Mouse (Mus musculus) retina, postnatal 1 day (tissue): ENCODE measurements around the gene Tmem230.
A peak's percentile ranks its signal among the peaks of the same experiment; 100 is the strongest.
"Not testable (repeated sequence)": the region's sequence is repeated elsewhere in the genome, so short reads cannot be mapped to it uniquely, and the experiment has no call there.

Experiments used
- DNase-seq: peaks from one replicate; pipeline ENCODE4 v3.0.0-alpha.2; 2012

The Tmem230 gene

DNA sequence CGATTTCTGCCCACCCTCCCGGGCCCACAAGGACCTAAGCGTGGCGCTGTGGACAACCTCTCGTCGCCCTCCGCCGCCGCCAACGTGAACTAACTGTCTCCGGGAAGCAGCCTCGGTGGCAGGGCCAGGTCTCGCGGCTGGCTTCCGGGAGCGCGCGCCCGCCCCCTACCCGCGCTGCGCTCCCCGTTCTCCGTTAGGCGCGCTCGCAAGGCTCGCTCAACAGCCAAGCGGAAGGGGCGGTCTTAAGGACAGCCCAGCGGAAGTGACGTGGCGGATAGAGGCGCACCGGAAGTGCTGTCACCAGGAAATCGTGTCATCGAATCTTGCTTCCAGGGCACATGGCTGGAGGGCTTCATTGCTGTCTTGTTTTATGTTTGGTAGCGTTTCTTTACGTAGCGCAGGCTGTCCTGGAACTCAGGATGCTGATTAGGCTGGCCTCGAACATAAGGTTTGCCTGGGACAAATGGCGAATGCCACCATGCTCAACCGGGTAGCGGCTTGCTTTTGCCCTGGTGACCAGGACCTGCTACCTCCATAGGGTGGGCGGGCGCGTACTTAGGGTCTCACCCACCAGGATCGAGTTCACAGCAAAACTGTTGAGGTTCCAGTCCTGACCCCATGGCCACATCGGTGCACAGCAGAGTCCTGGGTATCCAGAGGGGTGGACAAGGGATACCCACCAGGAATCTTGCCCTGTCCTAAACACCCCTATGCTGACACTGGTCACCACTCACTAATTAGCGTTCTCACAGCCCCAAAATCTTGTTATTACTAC, at the start of gene Tmem230:
Gene Tmem230, minus strand, starts transcription at position 269 of the 775 bp plus-strand sequence.
- peak; percentile 97 for DNase-seq

DNA sequence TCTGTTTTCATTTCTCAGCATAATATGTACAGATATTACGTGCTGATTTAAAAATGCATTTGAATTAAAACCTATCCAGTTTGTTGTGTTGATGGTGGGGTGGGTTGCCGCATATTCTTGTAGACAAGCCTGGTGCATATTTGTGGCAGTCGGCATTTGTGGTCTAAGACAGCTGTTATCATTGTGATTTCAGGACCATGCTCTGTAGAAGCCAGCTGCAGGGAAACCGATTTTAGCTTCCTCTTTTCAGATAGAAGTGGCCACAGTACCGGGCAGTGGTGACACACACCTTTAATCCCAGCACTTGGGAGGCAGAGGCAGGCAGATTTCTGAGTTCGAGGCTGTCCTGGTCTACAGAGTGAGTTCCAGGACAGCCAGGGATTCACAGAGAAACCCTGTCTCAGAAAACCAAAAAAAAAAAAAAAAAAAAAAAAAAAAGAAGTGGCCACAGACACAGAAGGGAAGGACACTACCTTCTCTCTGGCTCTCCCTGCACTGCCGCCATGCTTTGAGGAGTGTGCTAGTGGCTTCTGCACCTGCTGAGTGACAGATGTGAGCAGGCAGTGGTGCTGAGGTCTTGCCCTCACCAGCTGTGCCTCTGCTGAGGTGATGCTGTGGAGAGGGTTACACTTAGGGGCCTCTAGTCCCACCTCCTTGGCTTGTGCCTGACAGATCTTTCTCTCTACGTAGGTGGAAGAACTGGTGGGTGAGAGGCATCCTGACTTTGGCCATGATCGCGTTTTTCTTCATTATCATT, 46.3 kb upstream of the Tmem230 start:
- no peak for DNase-seq

DNA sequence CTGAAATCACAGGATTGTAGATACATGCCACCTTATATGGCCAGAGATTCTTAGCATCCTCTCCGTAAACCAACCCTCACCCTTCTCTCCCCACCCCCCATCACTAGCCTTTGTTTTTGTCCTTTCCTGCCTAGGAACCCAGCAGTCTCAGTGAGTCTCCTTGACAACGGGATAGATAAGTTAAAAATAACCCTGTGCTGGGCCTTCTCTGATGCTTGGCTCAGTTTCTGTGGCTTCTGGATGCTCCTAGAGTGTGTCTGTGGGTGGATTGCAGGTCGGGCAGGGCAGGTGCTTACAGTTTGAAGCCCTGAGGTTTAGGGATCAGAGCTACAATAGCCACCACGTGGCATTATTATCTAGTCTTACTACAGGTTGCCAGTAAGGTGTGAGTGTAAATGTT, 44.5 kb upstream of the Tmem230 start:
- no peak for DNase-seq

DNA sequence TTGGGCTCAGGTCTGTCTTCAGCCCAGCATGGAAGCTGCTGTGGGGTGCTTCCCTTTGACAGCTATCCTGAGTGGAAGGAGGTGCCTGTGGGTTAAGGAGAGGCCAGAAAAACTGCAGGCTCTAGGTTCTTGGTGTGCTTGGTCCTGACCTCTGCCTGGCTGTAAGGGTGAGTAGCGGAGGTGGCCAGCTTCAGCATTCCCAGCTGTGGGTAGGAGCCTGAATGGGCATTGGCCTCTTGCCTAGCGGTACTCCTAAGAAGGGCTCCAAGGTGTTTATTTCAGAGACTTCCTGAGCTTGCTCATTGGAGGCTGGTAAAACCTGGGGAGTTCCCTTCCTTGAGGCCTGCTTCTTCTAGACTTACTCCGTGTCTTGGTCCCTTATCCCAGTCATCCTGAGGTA, 43.7 kb upstream of the Tmem230 start:
- no peak for DNase-seq

DNA sequence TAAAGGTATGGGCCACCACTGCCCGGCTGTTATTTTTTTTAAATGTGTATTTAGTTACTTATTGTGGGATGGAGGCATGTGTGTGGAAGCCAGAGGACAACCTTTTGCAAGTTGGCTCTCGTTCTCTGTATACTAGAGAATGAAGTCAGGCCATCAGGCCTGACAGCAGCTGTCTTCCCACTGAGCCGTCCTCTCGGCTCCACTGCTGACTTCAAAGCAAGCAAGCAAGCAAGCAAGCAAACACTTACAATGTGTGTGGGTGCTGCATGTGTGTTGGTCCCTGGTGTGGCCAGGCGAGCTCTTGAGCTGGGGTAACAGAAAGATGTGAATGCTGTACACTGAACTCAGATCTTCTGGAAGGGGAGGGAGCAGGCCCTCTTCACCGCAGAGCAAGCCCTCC, 43.2 kb upstream of the Tmem230 start:
- DNase-seq: no peak

DNA sequence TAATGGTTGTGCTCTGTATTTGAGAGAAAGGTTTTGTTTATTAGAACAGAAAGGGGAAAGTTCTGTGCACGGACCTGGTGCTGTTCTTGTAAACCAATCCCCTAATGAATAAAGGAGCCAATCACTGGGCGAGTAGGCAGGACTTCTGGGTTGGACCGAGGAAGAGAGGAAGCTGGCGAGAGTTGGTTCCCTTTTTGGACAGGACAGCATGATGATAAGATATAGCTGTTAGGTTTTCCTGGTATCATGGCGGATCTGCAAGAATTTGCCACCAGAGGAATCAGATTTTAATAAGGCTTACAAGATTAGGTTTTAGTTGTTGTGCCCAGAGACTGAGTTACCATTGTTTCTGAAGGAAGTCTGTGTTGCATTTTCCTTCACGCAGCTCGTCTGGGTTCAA, 41.6 kb upstream of the Tmem230 start:
- DNase-seq: not testable (repeated sequence)

DNA sequence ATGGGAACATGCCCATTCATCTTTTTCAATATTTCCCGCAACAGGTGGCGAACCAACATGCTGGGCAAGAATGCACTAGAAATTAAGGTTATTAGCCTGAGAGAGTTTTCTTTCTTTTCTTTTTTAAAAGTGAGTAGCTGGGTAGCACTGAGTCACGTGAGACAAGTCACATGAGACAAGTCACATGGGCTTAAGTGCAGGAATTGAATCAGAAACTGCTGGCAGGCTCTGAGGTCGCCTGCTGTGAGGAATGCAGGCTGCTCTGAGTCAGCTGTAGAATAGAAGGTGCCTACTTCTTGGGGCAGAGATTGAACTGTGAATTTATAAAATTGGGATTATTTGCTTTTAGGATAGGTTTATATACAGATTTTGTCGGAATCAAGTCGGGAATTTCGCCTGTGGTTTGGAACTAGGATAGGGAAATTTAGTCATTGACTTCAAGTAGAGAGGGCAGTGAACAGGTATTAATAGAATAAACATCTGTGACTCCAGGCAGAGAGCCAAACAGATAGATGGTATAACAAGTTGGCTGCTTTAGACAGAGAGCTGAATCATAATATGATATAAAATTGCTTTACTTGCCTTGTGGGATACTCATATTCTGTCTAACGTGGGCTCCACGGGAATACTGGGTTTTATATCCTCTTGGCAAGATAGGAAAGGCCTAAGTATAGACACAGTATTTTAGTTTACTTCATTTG, 38.9 kb upstream of the Tmem230 start:
- DNase-seq: no peak

DNA sequence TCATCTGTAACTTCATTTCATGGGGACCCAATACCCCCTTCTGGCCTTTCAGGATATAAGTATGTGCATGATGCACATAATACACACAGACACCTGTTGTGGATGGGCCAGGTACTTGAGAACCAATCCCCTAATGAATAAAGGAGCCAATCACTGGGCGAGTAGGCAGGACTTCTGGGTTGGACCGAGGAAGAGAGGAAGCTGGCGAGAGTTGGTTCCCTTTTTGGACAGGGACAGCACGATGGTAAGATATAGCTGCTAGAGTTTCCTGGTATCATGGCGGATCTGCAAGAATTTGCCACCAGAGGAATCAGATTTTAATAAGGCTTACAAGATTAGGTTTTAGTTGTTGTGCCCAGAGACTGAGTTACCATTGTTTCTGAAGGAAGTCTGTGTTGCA, 38.1 kb upstream of the Tmem230 start:
- DNase-seq: not testable (repeated sequence)

DNA sequence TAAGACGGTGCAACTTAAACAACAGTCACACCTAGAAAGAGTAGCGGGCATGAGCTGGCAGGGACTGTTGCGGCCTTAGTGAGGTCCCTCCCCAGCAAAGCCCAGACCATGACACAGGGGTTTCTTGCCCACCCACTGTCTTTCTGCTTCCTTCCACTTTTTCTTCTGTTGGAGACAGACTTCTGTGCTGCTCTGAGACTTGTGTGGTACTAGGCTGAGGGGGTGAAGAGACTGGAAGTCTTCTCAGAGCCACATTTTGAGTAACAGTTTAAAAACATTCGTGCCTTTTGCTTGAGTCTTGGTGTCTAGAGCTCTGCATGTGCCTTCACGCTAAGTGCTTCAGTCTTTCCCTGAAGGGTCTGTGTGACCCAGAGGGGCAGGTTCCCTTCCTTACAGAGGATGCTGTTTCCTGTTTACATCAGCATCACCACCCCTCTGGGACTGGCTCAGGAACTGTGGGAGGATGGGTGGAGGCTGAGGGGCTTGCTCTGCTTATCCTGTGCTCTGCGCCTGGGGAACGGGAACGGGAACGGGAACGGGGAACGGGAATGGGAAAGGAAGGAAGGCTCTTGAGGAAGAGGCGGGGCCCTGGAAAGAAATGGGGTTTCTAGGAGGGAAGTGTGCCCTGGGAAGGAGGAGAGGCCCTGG, 37.0 kb upstream of the Tmem230 start:
- no peak for DNase-seq

DNA sequence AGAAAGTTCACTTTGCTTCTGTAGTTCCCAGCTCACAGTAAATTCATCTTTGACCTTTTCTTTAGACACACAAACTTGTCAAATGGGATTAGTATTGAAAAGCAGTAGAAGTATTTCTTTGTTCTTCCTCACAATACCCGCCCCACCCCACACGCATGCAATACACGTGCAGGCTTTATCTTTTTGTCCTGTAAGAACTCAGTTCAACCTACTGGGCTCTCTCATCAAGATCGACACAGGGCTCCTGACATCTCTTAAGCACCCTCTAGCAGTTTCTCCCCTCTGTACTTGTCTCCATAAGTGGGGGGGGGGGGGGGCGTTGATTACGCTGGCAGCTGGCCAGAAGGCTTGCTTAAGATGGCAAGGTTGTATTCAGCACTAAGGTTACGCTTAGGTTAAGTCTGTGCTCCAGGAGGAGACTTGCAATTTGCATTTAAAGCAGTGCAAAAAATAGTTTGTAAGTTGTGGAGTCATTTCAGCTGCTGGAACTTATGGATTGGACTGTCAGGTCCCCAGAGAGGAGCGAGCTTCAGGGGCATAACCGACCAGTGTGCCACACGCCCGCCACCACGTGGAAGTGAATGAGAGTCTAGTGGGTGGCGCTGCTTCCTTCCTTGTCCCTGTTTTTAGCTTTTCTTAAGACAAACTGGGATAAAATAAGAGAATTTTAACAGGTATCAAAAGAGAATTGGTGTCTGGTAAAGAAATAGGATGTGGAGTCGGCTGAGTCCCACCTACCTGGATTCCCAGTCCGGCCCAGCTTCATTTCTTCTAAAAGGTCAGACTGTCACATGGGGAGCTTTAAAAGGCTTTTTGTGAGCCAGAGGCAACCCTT, 35.8 kb upstream of the Tmem230 start:
- peak; percentile 41 for DNase-seq

DNA sequence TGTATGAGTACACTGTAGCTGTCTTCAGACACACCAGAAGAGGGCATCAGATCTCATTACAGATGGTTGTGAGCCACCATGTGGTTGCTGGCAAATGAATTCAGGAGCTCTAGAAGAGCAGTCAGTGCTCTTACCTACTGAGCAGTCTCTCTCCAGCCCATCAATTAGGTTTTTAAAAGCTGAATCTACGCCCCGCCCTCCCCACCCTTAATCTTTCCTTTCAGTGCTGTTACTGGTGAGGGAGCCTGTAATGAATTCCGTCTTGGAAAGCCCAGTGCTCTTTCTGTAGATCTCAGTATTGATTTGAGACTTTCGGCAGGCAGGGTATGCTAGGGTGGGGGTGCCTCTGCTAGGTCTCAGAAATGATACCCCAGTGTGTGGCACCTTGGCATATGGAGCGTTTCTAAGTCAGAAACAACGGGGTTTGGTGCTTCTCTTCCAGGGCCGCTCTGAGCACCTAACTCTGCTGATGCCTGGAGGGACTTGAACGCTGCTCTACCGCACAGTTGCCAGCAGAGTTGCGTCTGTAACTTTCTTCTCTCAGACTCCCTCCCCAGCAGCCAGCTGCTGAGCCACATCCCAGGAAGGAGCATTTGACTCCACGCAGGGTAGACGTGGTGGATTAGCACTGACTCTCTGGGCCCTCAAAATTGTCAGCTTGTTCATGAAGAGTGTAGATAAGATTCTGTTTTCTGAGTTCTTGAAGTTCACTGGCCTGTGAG, 35.0 kb upstream of the Tmem230 start:
- no peak for DNase-seq

DNA sequence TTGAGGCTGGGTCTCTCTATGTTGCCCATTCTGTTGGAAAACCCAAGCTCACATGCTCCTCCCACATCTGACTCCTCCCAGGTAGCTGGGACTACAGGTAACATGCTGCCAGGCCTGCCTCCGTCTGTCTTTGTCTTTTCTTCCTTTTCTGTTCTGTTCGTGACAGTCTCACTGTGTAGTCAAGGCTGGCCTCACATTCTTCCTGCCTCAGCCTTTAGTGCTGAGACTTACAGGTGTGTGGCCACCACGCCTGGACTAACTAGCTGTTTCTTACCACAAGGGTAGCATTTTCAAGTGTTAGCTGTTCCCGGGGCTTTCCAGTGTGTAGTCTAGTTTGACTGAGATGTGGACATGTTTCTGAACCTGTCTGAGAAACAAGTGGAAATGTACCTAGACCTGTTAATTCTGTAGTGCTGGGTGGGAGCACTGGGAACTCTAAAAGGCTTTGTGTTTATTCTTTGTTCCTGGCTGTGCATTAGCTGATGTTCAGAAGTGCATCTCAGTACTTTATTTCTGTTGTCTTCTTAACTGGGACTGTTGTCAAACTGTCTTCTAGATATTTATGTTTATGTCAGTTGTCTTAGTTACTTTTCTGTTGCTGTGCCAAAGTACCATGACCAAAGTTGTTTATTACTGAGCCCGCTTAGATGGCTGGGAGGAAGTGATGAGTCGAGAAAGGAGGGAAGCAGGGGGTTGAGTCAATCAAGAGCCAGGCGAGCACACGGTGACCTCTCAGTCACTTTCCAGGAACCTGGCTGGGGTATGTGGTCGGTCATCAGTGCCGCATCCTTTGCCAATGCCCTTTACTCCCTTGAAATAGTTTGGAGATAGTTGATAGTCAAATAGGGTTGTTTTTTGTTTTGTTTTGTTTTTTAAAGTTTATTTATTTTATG, 34.2 kb upstream of the Tmem230 start:
- DNase-seq: no peak

DNA sequence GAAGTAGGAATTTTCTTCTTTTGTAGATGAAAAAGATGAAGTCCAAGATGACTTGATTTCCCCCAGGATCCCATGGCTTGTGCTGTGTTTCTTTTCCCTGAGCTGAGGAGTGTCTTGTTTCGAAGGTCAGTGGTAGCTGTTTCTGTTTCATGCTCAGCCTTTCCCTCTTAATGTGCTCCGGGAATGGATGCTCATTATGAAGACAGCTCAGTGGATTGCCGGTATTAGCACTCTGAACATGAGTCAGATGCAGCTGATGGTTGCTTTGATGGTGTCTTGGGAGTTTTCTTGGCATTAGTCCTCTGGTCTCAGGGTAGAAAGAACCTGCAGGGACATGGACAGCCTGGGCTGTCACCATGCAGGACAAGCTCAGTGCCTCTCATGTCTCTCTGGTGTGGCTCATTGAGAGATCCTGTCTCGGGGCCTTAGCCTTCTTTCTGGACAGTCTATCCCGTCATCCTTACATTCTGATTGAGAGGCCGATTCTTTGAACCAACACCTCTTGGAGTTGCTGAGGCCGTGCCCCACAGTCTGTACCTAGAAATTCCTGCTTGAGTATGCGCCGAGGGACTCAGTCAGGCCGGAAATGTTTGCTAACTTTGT, 33.0 kb upstream of the Tmem230 start:
- no peak for DNase-seq

DNA sequence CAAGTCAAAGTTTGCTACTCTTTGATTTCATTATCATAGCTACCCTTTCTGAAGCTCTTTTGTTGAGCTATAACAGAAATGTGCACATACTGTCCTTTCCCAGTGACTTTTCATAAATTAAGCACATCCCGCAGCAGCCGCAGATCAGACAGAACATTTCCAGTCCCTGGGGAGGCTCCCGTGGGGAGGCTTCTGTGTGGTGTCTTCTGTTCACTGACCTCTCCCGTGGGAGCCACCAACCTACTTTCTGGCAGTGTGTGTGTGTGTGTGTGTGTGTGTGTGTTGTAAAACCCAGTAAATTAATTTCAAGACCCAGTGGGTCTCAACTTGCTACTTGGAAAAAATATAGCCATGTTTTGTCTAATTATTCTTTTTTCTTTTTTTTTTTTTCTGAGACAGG, 32.4 kb upstream of the Tmem230 start:
- DNase-seq: no peak

DNA sequence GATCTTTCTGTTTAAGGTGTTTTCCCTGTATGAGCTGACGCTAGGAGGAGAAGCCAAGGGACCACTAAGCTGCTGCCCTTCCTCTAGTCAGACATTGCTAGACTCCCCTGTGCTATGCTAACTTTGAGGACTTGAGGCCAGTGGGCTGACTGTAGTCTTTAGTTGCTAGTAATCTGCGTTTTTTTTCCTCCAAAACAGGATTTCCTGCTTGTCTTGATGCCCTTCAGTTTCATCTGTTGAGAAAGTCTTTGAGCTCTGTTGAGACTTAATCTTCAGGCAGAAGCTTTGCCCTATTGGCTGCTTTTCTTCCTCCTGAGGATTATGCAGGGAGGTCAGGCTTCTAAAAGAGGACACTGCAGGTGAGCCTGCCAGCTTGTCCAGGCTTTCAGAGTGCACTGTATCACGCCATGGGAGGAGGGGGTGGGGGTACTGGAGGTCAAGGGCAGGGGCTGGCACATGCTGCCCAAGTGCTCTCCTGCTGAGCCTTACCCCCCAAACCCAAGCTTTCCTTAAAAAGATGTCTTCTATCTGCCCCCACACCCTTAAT, 31.8 kb upstream of the Tmem230 start:
- DNase-seq: peak; percentile 38

DNA sequence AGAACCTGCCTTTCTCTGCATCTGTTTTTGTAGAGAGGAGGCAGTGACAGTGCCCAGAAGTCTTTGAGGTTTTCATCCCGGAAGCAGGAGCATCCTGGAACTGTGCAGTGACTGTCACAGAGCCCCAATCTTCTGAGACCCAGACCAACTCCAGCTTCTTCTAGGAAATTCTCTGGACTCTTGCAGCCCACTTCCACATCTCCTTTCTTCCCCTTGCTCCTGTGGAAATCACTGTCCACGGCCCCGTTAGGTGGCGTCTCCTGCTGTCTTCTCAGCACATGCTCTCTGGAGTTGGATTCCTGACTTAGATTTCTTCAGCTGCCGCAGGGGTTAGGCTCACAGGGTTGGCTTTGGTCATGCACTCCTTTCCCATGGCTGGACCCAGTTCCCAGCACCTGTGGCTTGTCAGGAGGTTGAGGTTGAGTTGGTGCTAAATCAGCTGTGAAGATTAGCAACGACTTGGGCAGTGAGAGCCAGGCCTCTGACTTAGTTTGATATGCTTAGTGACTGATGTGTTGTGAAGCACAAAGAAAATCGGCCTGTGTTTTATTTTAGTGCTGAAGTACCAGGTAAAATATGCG, 30.8 kb upstream of the Tmem230 start:
- DNase-seq: no peak

DNA sequence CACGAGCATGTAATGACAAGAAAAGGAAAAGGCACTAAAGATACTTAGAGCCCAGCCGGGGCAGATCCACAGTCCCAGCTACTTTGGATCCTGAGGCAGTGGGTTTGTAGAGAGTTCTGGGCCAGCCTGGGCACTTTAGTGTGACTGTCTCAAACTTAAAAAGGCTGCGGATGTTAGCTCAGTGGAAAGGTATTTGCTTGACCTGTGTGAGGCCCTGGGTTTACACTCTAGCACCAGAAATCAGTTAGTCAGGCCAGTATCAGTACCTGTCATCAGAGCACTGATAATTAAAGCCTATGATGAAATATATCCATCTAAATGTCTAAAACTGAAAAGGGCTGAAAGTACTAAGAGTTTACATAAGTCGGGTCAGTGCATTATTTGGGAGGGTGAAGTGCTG, 28.6 kb upstream of the Tmem230 start:
- DNase-seq: no peak

DNA sequence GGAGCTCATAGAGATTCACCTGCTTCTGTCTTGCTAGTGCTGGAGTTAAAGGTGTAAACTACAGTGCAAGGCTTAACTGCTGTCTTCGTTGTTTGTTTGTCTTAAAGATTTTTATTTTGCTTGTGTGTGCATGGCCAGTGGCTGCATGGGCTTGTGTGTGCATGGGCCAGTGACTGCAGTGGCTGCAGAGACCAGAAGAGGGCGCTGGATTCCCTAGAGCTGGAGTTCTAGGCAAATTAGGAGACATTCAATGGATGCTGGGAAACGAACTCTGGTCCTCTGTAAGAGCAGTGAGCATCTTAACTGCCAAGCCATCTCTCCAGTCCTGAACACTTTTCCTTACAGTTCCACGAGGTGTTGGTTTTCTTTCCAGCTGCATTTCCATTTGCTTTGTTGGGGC, 27.9 kb upstream of the Tmem230 start:
- no peak for DNase-seq

DNA sequence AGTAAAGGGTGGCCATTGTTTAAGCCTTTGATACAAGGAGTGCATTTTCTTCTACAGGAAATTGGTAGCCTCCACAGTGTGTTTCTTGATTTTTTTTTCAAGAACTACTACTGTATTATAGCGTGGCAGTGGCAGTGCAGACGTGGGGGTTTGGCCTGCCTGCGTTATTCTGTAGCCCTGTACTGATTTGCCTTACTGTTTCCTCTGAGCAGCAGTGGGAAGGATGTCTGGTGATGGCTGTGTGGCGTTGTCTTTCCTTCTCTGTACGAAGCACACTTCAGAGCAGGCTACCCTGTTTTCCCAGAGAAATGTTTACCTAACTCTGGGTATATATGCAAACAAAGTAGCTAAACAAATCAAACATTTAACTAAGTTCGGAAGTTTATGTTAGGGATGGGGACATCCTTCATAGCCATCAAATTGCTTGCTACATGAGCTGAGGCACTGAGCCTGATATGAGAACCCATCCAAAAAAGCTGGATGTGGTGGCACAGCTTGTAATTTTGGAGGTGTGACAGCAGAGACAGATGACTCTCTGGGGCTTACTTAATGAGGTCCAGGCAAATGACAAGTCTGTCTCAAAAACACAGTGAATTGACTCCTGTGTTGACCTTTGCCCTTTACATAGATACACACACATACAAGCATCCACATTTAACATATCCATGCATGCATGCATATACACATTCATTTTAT, 25.2 kb upstream of the Tmem230 start:
- DNase-seq: no peak
